Mouse (Mus musculus): Measurements from ENCODE around the gene Mta3. TPM values are rescaled to one million over a fixed set of nuclear protein-coding genes. Genes with fewer than 3 reads are reported as not detected.

The Mta3 gene
- polyA plus RNA-seq, 1 experiment from 2014 or later, result 38.2 TPM

GRCm38 (mm10) chr17:83845538-83845937 lies 139.6 kb downstream of the Mta3 start:
- ATAC-seq, result no peak
- H3K4me1 ChIP-seq (replicated peaks; ENCODE audit: control insufficient read depth, insufficient read depth, low read length), result peaks cover 7% of the 10 kb centered on the region
- H3K9me3 ChIP-seq (ENCODE audit: control insufficient read depth, low read length), result no peaks in the 10 kb centered on the region
- no peaks in the 10 kb centered on the region for H3K27me3 ChIP-seq (replicated peaks; ENCODE audit: control insufficient read depth, insufficient read depth, low read length)
- H3K27ac ChIP-seq (ENCODE audit: low read length), result no peak overlapping the region
- H3K4me3 ChIP-seq (replicated peaks; ENCODE audit: low read length), result no peak overlapping the region
- WGBS, result 91% methylated on average over 8 of the region's 8 CpGs
- no peaks in the 10 kb centered on the region for H3K36me3 ChIP-seq (ENCODE audit: control insufficient read depth, insufficient read depth)
- no peak overlapping the region for H3K9ac ChIP-seq (replicated peaks; ENCODE audit: low read depth, low read length)
- H3K4me2 ChIP-seq (ENCODE audit: low read length), result no peak overlapping the region

GRCm38 (mm10) chr17:83846301-83847021 lies 140.5 kb downstream of the Mta3 start:
- ATAC-seq, result no peak
- no peak overlapping the region for H3K4me3 ChIP-seq (replicated peaks; ENCODE audit: low read length)
- H3K27me3 ChIP-seq (replicated peaks; ENCODE audit: control insufficient read depth, insufficient read depth, low read length), result no peaks in the 10 kb centered on the region
- no peak overlapping the region for H3K9ac ChIP-seq (replicated peaks; ENCODE audit: low read depth, low read length)
- peaks cover 7% of the 10 kb centered on the region for H3K4me1 ChIP-seq (replicated peaks; ENCODE audit: control insufficient read depth, insufficient read depth, low read length)
- whole genome bisulfite sequencing, result 84% methylated on average over 21 of the region's 21 CpGs
- H3K36me3 ChIP-seq (ENCODE audit: control insufficient read depth, insufficient read depth), result no peaks in the 10 kb centered on the region
- no peaks in the 10 kb centered on the region for H3K9me3 ChIP-seq (ENCODE audit: control insufficient read depth, low read length)
- no peak overlapping the region for H3K4me2 ChIP-seq (ENCODE audit: low read length)
- no peak overlapping the region for H3K27ac ChIP-seq (ENCODE audit: low read length)

DNA sequence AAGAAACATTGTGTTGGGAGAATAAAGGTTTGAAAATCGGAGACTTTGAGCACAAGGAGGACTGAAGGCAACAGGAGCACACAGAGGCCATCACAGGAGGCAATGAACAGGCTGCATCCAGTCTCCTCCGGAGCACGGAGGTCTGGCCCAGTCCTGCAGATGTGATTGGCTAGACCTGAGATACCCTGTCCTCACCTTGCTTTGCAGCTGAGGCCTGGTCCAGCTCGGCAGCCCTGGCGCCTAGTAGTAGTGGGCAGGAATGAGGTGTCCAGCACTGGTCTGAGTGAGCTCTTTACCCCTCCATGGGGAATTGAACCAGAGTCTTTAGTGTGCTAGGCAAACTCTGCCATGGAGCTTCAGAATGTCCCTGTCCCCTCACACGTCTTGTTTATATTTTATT lies 141.1 kb downstream of the Mta3 start:
- WGBS, result 89% methylated on average over 6 of the region's 6 CpGs
- H3K9ac ChIP-seq (replicated peaks; ENCODE audit: low read depth, low read length), result no peak overlapping the region

GRCm38 (mm10) chr17:83847815-83848214 lies 141.9 kb downstream of the Mta3 start, which contains the start of gene Haao:
TSS of gene Haao (minus strand) at chr17:83847963.
- Histone ChIP-seq H3K27me3 (replicated peaks; ENCODE audit: control insufficient read depth, insufficient read depth, low read length) (no peaks in the 10 kb centered on the region), H3K9me3 (ENCODE audit: control insufficient read depth, low read length) (no peaks in the 10 kb centered on the region), H3K27ac (ENCODE audit: low read length) (no peak within 1 kb of the TSS), H3K9ac (replicated peaks; ENCODE audit: low read depth, low read length) (no peak within 1 kb of the TSS), H3K4me2 (ENCODE audit: low read length) (no peak within 1 kb of the TSS), H3K36me3 (ENCODE audit: control insufficient read depth, insufficient read depth) (no peaks in the 10 kb centered on the region), H3K4me3 (replicated peaks; ENCODE audit: low read length) (no peak within 1 kb of the TSS), H3K4me1 (replicated peaks; ENCODE audit: control insufficient read depth, insufficient read depth, low read length) (peaks cover 7% of the 10 kb centered on the region)
- ATAC-seq, result no peak
- 92% methylated on average over 3 of the region's 3 CpGs for WGBS

More for the DNA sequence above, 141.1 kb downstream of the Mta3 start:
- Histone ChIP-seq H3K4me3 (replicated peaks; ENCODE audit: low read length) (no peak overlapping the region), H3K27ac (ENCODE audit: low read length) (no peak overlapping the region), H3K9me3 (ENCODE audit: control insufficient read depth, low read length) (no peaks in the 10 kb centered on the region), H3K4me2 (ENCODE audit: low read length) (no peak overlapping the region), H3K36me3 (ENCODE audit: control insufficient read depth, insufficient read depth) (no peaks in the 10 kb centered on the region), H3K27me3 (replicated peaks; ENCODE audit: control insufficient read depth, insufficient read depth, low read length) (no peaks in the 10 kb centered on the region), H3K4me1 (replicated peaks; ENCODE audit: control insufficient read depth, insufficient read depth, low read length) (peaks cover 7% of the 10 kb centered on the region)
- no peak for ATAC-seq

DNA sequence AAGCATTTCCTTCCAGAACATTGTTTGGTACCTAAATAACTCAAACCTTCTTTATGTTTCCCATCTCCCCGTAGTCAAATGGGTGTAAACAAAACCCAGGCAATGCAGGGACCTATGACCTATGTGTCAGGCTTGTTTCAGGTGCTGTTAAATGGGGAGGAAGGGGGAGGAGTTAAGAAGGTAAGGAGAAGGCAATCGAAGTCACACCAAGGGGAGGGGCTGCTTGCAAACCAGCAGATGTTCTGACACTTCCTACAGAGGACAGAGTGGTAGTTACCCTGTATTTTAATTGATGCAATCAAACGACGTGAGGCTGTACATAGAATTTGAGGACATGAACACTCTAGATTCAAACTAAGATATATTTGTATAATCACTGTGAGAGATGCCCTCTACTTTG lies 142.5 kb downstream of the Mta3 start:
- no peak for ATAC-seq
- Histone ChIP-seq H3K4me2 (ENCODE audit: low read length) (no peak overlapping the region), H3K4me1 (replicated peaks; ENCODE audit: control insufficient read depth, insufficient read depth, low read length) (peaks cover 7% of the 10 kb centered on the region), H3K27me3 (replicated peaks; ENCODE audit: control insufficient read depth, insufficient read depth, low read length) (no peaks in the 10 kb centered on the region), H3K27ac (ENCODE audit: low read length) (no peak overlapping the region), H3K36me3 (ENCODE audit: control insufficient read depth, insufficient read depth) (no peaks in the 10 kb centered on the region), H3K9ac (replicated peaks; ENCODE audit: low read depth, low read length) (no peak overlapping the region), H3K9me3 (ENCODE audit: control insufficient read depth, low read length) (no peaks in the 10 kb centered on the region), H3K4me3 (replicated peaks; ENCODE audit: low read length) (no peak overlapping the region)
- 74% methylated on average over 4 of the region's 4 CpGs for WGBS

- no peaks in the 10 kb centered on the region for H3K9me3 ChIP-seq (ENCODE audit: control insufficient read depth, low read length)
- no peak overlapping the region for H3K27ac ChIP-seq (ENCODE audit: low read length)
- H3K9ac ChIP-seq (replicated peaks; ENCODE audit: low read depth, low read length), result no peak overlapping the region
- no peaks in the 10 kb centered on the region for H3K27me3 ChIP-seq (replicated peaks; ENCODE audit: control insufficient read depth, insufficient read depth, low read length)
- H3K4me2 ChIP-seq (ENCODE audit: low read length), result no peak overlapping the region
- no peak overlapping the region for H3K4me3 ChIP-seq (replicated peaks; ENCODE audit: low read length)
- peaks cover 7% of the 10 kb centered on the region for H3K4me1 ChIP-seq (replicated peaks; ENCODE audit: control insufficient read depth, insufficient read depth, low read length)
- WGBS, result 35% methylated on average over 12 of the region's 12 CpGs
- ATAC-seq, result peak; percentile 68
- no peaks in the 10 kb centered on the region for H3K36me3 ChIP-seq (ENCODE audit: control insufficient read depth, insufficient read depth)
These were observed 143.2 kb downstream of the Mta3 start for GRCm38 (mm10) chr17:83849081-83849675.

GRCm38 (mm10) chr17:83849717-83850116 lies 143.8 kb downstream of the Mta3 start:
- WGBS, result 83% methylated on average over 5 of the region's 5 CpGs
- Histone ChIP-seq H3K36me3 (ENCODE audit: control insufficient read depth, insufficient read depth) (no peaks in the 10 kb centered on the region), H3K27me3 (replicated peaks; ENCODE audit: control insufficient read depth, insufficient read depth, low read length) (no peaks in the 10 kb centered on the region), H3K4me1 (replicated peaks; ENCODE audit: control insufficient read depth, insufficient read depth, low read length) (peaks cover 7% of the 10 kb centered on the region), H3K9me3 (ENCODE audit: control insufficient read depth, low read length) (no peaks in the 10 kb centered on the region), H3K27ac (ENCODE audit: low read length) (no peak overlapping the region), H3K4me3 (replicated peaks; ENCODE audit: low read length) (no peak overlapping the region), H3K4me2 (ENCODE audit: low read length) (no peak overlapping the region), H3K9ac (replicated peaks; ENCODE audit: low read depth, low read length) (no peak overlapping the region)
- peak; percentile 44 for ATAC-seq

- no peak overlapping the region for H3K27ac ChIP-seq (ENCODE audit: low read length)
- no peaks in the 10 kb centered on the region for H3K9me3 ChIP-seq (ENCODE audit: control insufficient read depth, low read length)
- no peak overlapping the region for H3K9ac ChIP-seq (replicated peaks; ENCODE audit: low read depth, low read length)
- peak; percentile 43 for ATAC-seq
- H3K4me1 ChIP-seq (replicated peaks; ENCODE audit: control insufficient read depth, insufficient read depth, low read length), result peaks cover 7% of the 10 kb centered on the region
- WGBS, result 14% methylated on average over 9 of the region's 9 CpGs
- no peaks in the 10 kb centered on the region for H3K27me3 ChIP-seq (replicated peaks; ENCODE audit: control insufficient read depth, insufficient read depth, low read length)
- H3K4me3 ChIP-seq (replicated peaks; ENCODE audit: low read length), result no peak overlapping the region
- H3K36me3 ChIP-seq (ENCODE audit: control insufficient read depth, insufficient read depth), result no peaks in the 10 kb centered on the region
- no peak overlapping the region for H3K4me2 ChIP-seq (ENCODE audit: low read length)
These were observed 144.5 kb downstream of the Mta3 start for GRCm38 (mm10) chr17:83850458-83850857.

DNA sequence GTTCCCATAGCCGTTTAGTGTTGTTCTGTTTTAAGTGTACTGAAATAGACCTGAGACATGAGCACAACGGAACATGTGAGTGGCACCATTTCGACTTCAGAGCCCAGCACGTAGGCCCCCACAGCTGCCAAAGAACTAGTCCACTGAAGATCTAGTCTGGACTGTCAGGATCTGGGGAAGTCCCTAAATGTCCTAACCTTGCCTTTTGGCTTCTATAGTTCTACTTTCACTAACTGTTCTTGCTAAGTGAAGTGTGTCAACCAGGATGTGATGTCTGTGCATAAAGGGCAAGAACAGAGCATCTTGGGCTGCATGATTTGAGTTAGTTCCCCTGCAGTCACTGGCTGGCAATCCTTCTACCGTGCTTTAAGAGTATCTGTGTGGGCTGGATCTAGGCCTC lies 144.9 kb downstream of the Mta3 start:
- Histone ChIP-seq H3K9me3 (ENCODE audit: control insufficient read depth, low read length) (no peaks in the 10 kb centered on the region), H3K27ac (ENCODE audit: low read length) (no peak overlapping the region), H3K4me2 (ENCODE audit: low read length) (no peak overlapping the region), H3K4me1 (replicated peaks; ENCODE audit: control insufficient read depth, insufficient read depth, low read length) (peaks cover 7% of the 10 kb centered on the region), H3K4me3 (replicated peaks; ENCODE audit: low read length) (no peak overlapping the region), H3K36me3 (ENCODE audit: control insufficient read depth, insufficient read depth) (no peaks in the 10 kb centered on the region), H3K27me3 (replicated peaks; ENCODE audit: control insufficient read depth, insufficient read depth, low read length) (no peaks in the 10 kb centered on the region), H3K9ac (replicated peaks; ENCODE audit: low read depth, low read length) (no peak overlapping the region)
- ATAC-seq, result no peak
- 79% methylated on average over 5 of the region's 5 CpGs for WGBS
